Mouse (Mus musculus) v-Abl transformed pro-B cells (cell line): Measurements from ENCODE around the gene Brf1.

Experiments
- in situ Hi-C, 2 experiments: fragments of 400-800 bp; cut with MboI; formaldehyde crosslinking; loops; one replicate each; pipeline ENCODE4 v1.15.1; 2025; ENCODE audit not compliant: unreplicated experiment in 2 of 2

The Brf1 gene

DNA sequence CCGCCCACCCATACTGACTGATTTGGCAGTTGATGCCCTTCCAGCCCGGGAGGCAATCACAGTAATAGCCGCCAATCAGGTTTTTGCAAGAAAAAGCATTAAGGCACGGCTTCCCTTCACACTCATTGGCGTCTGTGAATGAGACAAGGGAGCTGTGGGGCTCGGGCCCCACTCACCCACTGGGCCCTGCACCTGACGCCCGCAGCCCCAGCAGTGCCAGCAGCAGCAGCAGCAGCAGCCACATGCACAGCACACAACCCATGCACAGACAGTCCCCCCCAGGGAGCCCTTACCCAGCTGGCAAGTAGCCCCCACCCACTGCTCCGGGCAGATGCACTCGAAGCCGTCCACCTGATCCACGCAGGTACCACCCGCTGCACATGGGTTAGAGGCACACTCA lies 84.9 kb downstream of the Brf1 start:
- in situ Hi-C loops, result no loop called here

- in situ Hi-C loops, result no loop called here
Measured at GRCm38 (mm10) chr12:112914527-112914926, 86.0 kb downstream of the Brf1 start.

DNA sequence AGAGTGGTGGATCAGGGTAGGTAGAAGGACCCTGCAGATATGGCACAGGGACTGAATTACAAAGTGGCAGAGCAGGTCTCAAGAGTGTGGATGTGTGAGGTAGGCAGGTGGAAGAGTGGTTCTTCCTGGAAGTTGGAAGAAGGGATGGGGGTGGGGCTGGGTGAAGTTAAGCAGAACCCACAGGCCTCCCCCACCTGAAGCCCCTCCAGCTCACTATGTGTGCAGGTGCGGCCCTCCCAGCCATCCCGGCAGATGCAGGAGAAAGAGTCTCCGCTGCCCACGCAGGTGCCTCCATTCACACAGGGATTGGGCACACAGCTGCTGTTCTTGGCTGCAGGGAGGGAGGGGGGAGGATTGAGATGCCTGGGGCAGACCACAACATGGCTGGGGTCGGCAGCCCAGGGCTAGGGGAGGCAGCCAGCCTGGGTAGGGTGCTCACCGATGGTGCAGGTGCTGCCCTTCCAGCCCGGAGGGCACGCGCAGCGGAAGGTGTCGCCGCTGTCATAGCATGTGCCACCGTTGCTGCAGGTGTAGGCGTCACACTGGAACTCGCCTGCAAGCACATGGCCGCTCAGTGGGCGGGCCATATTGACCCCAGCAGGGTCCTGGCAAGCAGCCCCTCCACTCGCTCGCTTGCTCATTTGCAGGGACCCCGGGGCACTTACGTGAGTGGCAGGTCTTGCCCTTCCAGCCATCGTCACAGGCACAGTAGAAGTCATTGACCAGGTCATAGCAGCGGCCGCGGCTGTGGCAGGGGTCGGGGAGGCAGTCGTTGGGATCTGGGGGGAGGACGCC lies 87.4 kb downstream of the Brf1 start:
- in situ Hi-C loops, result no loop called here

DNA sequence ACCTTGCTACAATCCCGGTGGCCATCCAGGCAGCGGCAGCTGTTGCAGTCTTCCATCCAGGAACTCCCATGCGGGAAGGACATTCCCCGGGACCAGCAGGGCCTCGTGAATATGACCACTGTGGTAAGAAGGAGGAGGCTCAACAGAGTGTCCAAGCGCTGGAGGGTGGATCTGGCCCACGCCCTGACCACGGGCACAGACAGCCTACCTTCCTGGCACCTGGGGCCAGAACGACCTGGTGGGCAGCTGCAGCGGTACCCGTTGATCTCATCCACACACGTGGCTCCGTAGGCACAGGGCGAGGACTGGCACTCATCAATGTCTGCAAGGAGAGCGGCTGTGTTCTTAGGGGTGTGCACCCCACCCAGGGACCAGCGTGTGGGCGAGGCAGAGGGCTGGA lies 88.8 kb downstream of the Brf1 start:
- in situ Hi-C loops, result no loop called here
